Mouse (Mus musculus): ENCODE measurements at regions not wholly inside any gene's neighbourhood (a gene's known extent, or its start where the extent isn't known, plus 50 kb on each side); places are given as distances from the start of the nearest gene placed in this dataset.
A peak's percentile ranks its signal among the peaks of the same experiment; 100 is the strongest.

DNA sequence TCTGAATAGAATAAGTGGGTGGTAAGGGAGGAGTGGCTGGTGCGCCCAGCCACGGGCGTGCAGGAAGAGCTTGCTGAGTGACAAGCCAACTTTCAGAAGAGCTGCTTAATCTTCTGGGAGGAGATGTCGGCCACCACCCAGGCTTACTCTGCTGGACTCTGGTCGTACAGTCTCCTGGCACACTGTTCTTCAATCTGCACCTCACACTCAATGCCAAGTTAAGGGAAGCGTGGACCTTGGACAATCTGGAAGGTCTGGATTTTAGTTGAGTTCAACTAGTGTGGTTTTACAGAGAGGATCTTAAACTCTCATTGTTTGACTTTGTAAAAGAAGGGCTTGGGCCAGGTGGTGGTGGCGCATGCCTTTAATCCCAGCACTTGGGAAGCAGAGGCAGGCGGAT, 138.1 kb upstream of the Stmnd1 start:
- Histone ChIP-seq H3K4me3 (ENCODE audit: insufficient read depth, low read length) (no peak overlapping the region), H3K27ac (ENCODE audit: insufficient read depth, low read length) (no peak overlapping the region), H3K4me1 (ENCODE audit: control insufficient read depth, insufficient read depth, low read length) (no peaks in the 10 kb centered on the region; the same call in 1 of the 2 replicates)
- no peak for TF ChIP-seq POLR2A (IDR thresholded peaks at IDR 0.05; ENCODE audit: extremely low read depth, insufficient read depth, low read length)

DNA sequence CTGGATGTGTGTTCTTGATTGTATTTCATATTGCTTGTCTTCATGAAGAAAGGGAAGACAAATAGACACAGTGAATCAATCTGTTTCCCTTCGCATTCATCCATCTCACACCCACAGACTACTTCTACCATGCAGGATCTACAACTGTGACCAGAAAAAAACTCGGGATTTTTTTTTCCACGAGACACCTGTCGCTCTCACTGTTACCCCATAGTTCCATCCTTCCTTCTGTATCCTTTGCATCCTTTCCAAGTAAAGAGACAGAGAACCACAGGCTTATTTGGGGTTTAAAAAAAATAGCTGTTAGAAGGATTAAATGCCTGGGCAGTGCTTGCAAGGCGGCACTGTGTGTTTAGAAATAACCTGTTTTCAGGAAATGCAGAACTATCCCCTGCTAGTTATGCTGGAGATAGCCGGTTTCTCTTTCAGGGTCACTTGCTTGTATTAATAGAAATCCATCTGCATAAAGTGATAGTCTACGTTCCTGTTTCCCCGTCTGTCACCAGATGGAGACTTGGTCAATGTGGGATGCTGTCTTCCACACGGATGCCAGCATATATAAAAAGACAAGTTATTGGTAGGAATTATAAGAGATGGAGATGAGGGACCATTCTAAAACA, 144.2 kb upstream of the Stmnd1 start:
- Histone ChIP-seq H3K27ac (ENCODE audit: insufficient read depth, low read length) (no peak overlapping the region), H3K4me3 (ENCODE audit: insufficient read depth, low read length) (no peak overlapping the region), H3K4me1 (ENCODE audit: control insufficient read depth, insufficient read depth, low read length) (no peaks in the 10 kb centered on the region)
- TF ChIP-seq POLR2A (IDR thresholded peaks at IDR 0.05; ENCODE audit: extremely low read depth, insufficient read depth, low read length) (no peak), CTCF (IDR thresholded peaks at IDR 0.05; ENCODE audit: extremely low read depth, insufficient read depth, low read length) (no peak)

DNA sequence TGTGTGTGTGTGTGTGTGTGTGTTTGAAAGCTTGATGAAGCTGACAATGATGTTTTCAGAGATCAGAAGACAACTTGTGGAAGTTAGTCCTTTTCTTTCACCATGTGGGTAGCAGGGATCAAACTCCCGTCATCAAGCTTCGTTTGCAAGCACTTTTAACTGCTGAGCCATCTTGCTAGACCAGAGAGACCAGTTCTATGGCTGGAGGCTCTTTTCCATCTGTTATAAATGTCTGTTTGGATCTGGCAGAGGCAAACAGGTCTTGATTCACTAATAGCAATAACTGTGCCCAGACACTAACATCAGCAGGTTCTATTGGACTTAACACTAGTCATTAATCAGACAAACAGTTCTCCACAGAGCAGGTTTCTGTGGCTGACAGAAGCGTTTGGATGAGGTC, 150.1 kb upstream of the Stmnd1 start:
- Histone ChIP-seq H3K4me3 (ENCODE audit: insufficient read depth, low read length) (no peak overlapping the region), H3K27ac (ENCODE audit: insufficient read depth, low read length) (no peak overlapping the region), H3K4me1 (ENCODE audit: control insufficient read depth, insufficient read depth, low read length) (no peaks in the 10 kb centered on the region)
- TF ChIP-seq POLR2A (IDR thresholded peaks at IDR 0.05; ENCODE audit: extremely low read depth, insufficient read depth, low read length) = no peak
- TF ChIP-seq CTCF (IDR thresholded peaks at IDR 0.05; ENCODE audit: extremely low read depth, insufficient read depth, low read length) = no peak

DNA sequence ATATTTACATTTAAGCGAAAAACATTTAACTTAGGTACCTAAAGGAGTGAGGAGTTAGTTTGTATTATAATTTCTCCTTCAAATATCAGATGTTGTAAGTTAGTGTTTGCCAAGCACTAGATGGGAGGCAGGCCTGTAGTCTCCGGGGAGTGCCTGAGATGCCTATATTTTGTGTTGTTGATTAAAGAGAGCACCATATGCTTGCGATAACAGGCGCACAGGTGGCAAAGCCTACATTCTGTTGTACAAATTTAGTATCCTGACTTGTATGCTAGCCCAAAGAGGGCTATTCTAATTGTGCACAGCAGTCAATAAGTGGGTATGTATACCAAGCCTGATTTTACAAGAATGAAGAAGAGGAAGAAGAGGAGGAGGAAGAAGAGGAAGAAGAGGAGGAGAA, 151.8 kb upstream of the Atxn1 start:
- Histone ChIP-seq H3K27ac (ENCODE audit: insufficient read depth, low read length) (no peak overlapping the region), H3K4me1 (ENCODE audit: control insufficient read depth, insufficient read depth, low read length) (no peaks in the 10 kb centered on the region), H3K4me3 (ENCODE audit: insufficient read depth, low read length) (no peak overlapping the region)
- no peak for TF ChIP-seq POLR2A (IDR thresholded peaks at IDR 0.05; ENCODE audit: extremely low read depth, insufficient read depth, low read length)
- TF ChIP-seq CTCF (IDR thresholded peaks at IDR 0.05; ENCODE audit: extremely low read depth, insufficient read depth, low read length) = no peak

DNA sequence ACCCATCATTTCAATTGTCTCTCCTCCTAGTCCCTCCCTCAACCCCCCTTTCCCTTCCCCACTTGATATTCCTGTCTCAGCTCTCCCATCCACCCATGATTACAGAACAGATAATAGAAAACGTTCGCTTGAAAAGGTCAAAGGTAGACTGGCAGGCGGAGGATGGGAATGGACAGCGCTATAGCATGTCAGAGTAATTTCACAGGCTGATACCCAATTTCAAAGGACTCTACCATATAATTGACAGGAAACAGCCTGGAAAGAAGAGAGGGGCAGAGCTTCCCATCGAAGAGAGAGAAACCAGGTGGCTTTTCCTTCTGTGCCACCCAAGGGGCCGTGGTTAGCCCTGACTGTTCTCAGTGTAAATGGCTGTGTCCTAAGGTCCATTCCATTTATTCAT, 140.2 kb upstream of the Atxn1 start:
- no peak for TF ChIP-seq POLR2A (IDR thresholded peaks at IDR 0.05; ENCODE audit: extremely low read depth, insufficient read depth, low read length)
- no peak for TF ChIP-seq CTCF (IDR thresholded peaks at IDR 0.05; ENCODE audit: extremely low read depth, insufficient read depth, low read length)
- Histone ChIP-seq H3K27ac (ENCODE audit: insufficient read depth, low read length) (no peak overlapping the region), H3K4me3 (ENCODE audit: insufficient read depth, low read length) (no peak overlapping the region), H3K4me1 (ENCODE audit: control insufficient read depth, insufficient read depth, low read length) (no peaks in the 10 kb centered on the region)

DNA sequence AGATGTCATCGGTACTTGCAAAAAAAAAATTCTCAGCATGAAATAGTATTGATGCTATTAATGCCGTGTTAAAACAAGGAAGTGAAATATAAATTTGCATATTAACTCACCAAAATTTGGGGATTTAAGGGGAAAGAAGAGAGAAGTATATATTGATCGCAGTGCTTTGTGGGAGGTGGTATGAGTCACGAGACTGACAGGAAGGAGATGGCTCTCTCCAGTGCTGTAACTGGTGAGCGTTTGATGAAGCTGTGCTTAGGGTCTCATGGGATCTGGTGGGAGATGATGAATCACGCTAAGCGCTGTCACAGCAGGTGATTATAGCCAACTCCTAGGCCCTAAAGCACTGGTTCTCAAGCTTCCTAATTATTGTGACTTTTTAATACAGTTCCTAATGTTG, 133.8 kb upstream of the Atxn1 start:
- no peak for TF ChIP-seq CTCF (IDR thresholded peaks at IDR 0.05; ENCODE audit: extremely low read depth, insufficient read depth, low read length)
- TF ChIP-seq POLR2A (IDR thresholded peaks at IDR 0.05; ENCODE audit: extremely low read depth, insufficient read depth, low read length) = no peak
- Histone ChIP-seq H3K4me1 (ENCODE audit: control insufficient read depth, insufficient read depth, low read length) (peaks cover 5% of the 10 kb centered on the region), H3K4me3 (ENCODE audit: insufficient read depth, low read length) (no peak overlapping the region), H3K27ac (ENCODE audit: insufficient read depth, low read length) (no peak overlapping the region)

DNA sequence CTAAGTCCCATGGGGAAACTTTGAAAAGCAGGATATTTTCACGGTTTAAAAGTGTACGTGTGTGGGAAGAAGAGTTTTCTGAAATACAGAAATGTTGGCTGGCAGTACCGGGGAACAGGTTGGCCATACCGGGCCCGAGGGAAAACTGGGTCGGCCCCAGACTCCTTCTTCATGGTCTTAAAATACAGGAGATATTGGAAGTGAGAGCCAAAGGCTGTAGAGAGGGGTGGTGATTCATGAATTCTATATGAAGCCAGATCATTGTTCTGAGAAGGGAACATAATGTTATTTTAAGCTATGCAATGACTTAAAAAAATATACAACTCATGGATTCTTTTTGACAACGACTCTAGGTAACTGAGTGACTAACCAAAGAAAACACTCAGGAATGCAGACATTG, 133.3 kb upstream of the Atxn1 start:
- Histone ChIP-seq H3K27ac (ENCODE audit: insufficient read depth, low read length) (no peak overlapping the region), H3K4me1 (ENCODE audit: control insufficient read depth, insufficient read depth, low read length) (peaks cover 5% of the 10 kb centered on the region), H3K4me3 (ENCODE audit: insufficient read depth, low read length) (no peak overlapping the region)
- TF ChIP-seq POLR2A (IDR thresholded peaks at IDR 0.05; ENCODE audit: extremely low read depth, insufficient read depth, low read length) (no peak), CTCF (IDR thresholded peaks at IDR 0.05; ENCODE audit: extremely low read depth, insufficient read depth, low read length) (no peak)

DNA sequence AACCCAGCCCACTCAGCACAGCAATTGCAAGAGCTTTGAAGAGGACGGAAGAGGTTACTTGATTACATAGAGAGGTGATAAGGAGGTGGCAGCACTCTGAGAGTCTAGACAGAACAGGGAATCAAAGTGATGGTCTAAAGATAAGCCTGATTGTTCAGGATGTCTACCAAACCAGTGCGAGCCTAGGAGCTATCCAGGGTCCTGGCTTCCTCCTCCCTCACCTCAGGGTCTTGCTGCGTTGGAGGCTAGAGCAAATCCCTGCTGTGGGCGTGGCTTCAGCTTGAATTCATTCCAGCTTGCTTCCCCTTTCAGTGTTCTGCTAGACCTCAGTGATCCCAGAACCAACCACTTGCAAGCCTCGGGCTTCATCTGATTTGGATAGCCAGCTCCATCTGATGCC, 132.2 kb upstream of the Atxn1 start:
- TF ChIP-seq CTCF (IDR thresholded peaks at IDR 0.05; ENCODE audit: extremely low read depth, insufficient read depth, low read length) (no peak), POLR2A (IDR thresholded peaks at IDR 0.05; ENCODE audit: extremely low read depth, insufficient read depth, low read length) (no peak)
- Histone ChIP-seq H3K4me3 (ENCODE audit: insufficient read depth, low read length) (no peak overlapping the region), H3K4me1 (ENCODE audit: control insufficient read depth, insufficient read depth, low read length) (peaks cover 5% of the 10 kb centered on the region), H3K27ac (ENCODE audit: insufficient read depth, low read length) (no peak overlapping the region)

DNA sequence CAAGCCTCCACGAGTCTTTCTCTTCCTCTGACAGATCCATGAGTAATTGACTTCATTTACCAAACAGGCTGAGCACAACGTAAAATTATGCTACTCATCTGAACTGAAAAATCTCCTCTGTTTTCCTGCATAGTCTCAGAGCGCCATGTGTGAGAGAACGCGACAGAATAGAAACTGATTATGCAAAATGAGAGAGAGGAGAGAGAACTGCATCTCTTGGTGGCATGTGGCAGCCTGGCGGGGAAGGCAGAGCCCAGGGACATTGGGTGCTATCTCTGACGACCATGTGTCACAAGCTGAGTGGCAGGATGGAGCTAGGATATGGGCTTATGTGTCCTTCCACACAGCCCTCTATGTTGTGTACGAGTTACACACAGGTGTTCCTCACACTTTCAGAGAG, 131.6 kb upstream of the Atxn1 start:
- H3K27ac ChIP-seq (ENCODE audit: insufficient read depth, low read length) = peak overlapping the region; percentile 55; the same call in 1 of the 2 replicates
- TF ChIP-seq CTCF (IDR thresholded peaks at IDR 0.05; ENCODE audit: extremely low read depth, insufficient read depth, low read length) (no peak), POLR2A (IDR thresholded peaks at IDR 0.05; ENCODE audit: extremely low read depth, insufficient read depth, low read length) (no peak)

DNA sequence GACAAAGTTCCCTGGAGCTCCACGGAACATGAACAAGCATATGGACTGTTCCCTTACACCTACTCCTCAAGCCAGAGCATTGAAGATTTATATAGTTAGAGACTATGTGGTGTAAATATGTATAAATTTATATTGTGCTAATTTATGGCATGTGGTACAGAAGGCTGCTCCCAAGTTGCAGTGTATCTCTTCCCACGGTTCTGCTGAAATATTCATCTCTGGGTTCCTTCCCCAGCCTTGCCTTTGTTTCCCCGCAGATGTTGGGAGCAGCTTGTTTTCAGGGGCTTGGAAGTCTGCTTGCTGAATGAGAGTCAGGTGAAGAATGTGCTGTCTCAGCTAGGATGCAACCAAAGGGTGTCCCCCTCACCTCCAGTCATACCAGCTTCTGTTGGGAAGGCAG, 128.0 kb upstream of the Atxn1 start:
- H3K4me1 ChIP-seq (ENCODE audit: control insufficient read depth, insufficient read depth, low read length) = peaks cover 4% of the 10 kb centered on the region
- TF ChIP-seq POLR2A (IDR thresholded peaks at IDR 0.05; ENCODE audit: extremely low read depth, insufficient read depth, low read length) = no peak
- TF ChIP-seq CTCF (IDR thresholded peaks at IDR 0.05; ENCODE audit: extremely low read depth, insufficient read depth, low read length) = no peak
- H3K27ac ChIP-seq (ENCODE audit: insufficient read depth, low read length) = no peak overlapping the region
- H3K4me3 ChIP-seq (ENCODE audit: insufficient read depth, low read length) = no peak overlapping the region

More for the DNA sequence above, 131.6 kb upstream of the Atxn1 start:
- peaks cover 5% of the 10 kb centered on the region for H3K4me1 ChIP-seq (ENCODE audit: control insufficient read depth, insufficient read depth, low read length)
- H3K4me3 ChIP-seq (ENCODE audit: insufficient read depth, low read length) = no peak overlapping the region

Measured in cortical plate, adult 2 months (tissue).